Mouse (Mus musculus) small intestine, adult 2 months (tissue): Measurements from ENCODE around the gene Tssk6. TPM values are rescaled to one million over a fixed set of nuclear protein-coding genes. Genes with fewer than 3 reads are reported as not detected.

Experiments used
- H3K27ac ChIP-seq: fragments of 200-500 bp; 2 replicates; pipeline ENCODE4 v1.5.1; 2012; ENCODE audit warnings: low read depth, low read length, control low read depth, inconsistent platforms; ENCODE audit not compliant: insufficient read depth
- H3K27me3 ChIP-seq: fragments of 200-500 bp; 2 replicates; pipeline ENCODE4 v1.6.1; 2012; ENCODE audit warnings: mild to moderate bottlenecking, moderate library complexity, low read length, inconsistent platforms; ENCODE audit not compliant: control insufficient read depth, insufficient read depth
- H3K36me3 ChIP-seq: fragments of 200-500 bp; 2 replicates; pipeline ENCODE4 v1.6.1; 2012; ENCODE audit warnings: mild to moderate bottlenecking, low read length, control low read depth, inconsistent platforms; ENCODE audit not compliant: control insufficient read depth, insufficient read depth
- H3K4me1 ChIP-seq: fragments of 200-500 bp; 2 replicates; pipeline ENCODE4 v1.6.1; 2012; ENCODE audit warnings: low read length, inconsistent platforms, mixed read lengths; ENCODE audit not compliant: control insufficient read depth, insufficient read depth, insufficient read length
- H3K4me3 ChIP-seq: fragments of 200-500 bp; 2 replicates; pipeline ENCODE4 v1.5.1; 2012; ENCODE audit warnings: low read depth, mild to moderate bottlenecking, control low read depth, inconsistent platforms, low read length, moderate library complexity
- CTCF ChIP-seq: fragments of 200-500 bp; IDR thresholded peaks from 2 replicates; pipeline ENCODE4 v1.5.1; 2012; ENCODE audit warnings: low read depth, mild to moderate bottlenecking, control low read depth, inconsistent platforms, low read length, moderate library complexity, mixed read lengths; ENCODE audit not compliant: insufficient replicate concordance, insufficient read length; ENCODE audit errors: extremely low read depth
- POLR2A ChIP-seq: fragments of 200-500 bp; IDR thresholded peaks from 2 replicates; pipeline ENCODE4 v1.6.1; 2012; ENCODE audit warnings: low read depth, mild to moderate bottlenecking, control low read depth, inconsistent platforms, low read length, moderate library complexity
- WGBS: fragments of 180-500 bp; shearing (Covaris S2); methylation state at CpG from one replicate; pipeline ENCODE4 v1.1.7; 2018; 5-methylcytosine and 5-hydroxymethylcytosine counted together
- polyA plus RNA-seq: library from polyadenylated mRNA; depleted of rRNA; stranded (reverse); fragments of >200 nt; gene quantifications from 2 replicates; pipeline ENCODE4 v1.2.3, GENCODE M21; 2012

Tssk6 gene
- polyA plus RNA-seq, 1 experiment = 1.9 TPM

- Histone ChIP-seq H3K36me3 (no peaks in the 10 kb centered on the region), H3K4me1 (peaks cover 12% of the 10 kb centered on the region; the same call in 1 of the 2 replicates), H3K27ac (no peak within 1 kb of the TSS), H3K27me3 (peaks cover 64% of the 10 kb centered on the region), H3K4me3 (peak within 1 kb of the TSS; percentile 38)
- TF ChIP-seq CTCF = no peak
- no peak for TF ChIP-seq POLR2A
- 1% methylated on average over 59 of the region's 60 CpGs for WGBS
Observed at GRCm38 (mm10) chr8:69887289-69888243, 14.4 kb upstream of the Tssk6 start, which contains the start of gene Cilp2. Cilp2 (minus strand) TSS chr8:69887687.

- peaks cover 7% of the 10 kb centered on the region for H3K36me3 ChIP-seq
- 7% methylated on average over 24 of the region's 24 CpGs for WGBS
- no peak for TF ChIP-seq CTCF
- no peak for TF ChIP-seq POLR2A
- peaks cover 12% of the 10 kb centered on the region; the same call in 1 of the 2 replicates for H3K4me1 ChIP-seq
- H3K27me3 ChIP-seq = peaks cover 56% of the 10 kb centered on the region
- no peak overlapping the region for H3K27ac ChIP-seq
- peak overlapping the region; percentile 38 for H3K4me3 ChIP-seq
Observed at GRCm38 (mm10) chr8:69888244-69888866, 13.6 kb upstream of the Tssk6 start.

- Histone ChIP-seq H3K27ac (no peak overlapping the region), H3K27me3 (peaks cover 52% of the 10 kb centered on the region), H3K4me3 (peak overlapping the region; percentile 38; the same call in 1 of the 2 replicates), H3K4me1 (peaks cover 12% of the 10 kb centered on the region; the same call in 1 of the 2 replicates), H3K36me3 (peaks cover 12% of the 10 kb centered on the region)
- TF ChIP-seq POLR2A (no peak), CTCF (no peak)
- WGBS = 3% methylated on average over 32 of the region's 32 CpGs
Observed at GRCm38 (mm10) chr8:69888902-69889301, 13.1 kb upstream of the Tssk6 start.

- TF ChIP-seq CTCF (peak; percentile 43; the same call in 1 of the 2 replicates), POLR2A (no peak)
- Histone ChIP-seq H3K27ac (no peak overlapping the region), H3K4me1 (peaks cover 12% of the 10 kb centered on the region; the same call in 1 of the 2 replicates), H3K4me3 (no peak overlapping the region), H3K36me3 (peaks cover 19% of the 10 kb centered on the region), H3K27me3 (peaks cover 39% of the 10 kb centered on the region)
- whole genome bisulfite sequencing = 61% methylated on average over 19 of the region's 19 CpGs
Observed at GRCm38 (mm10) chr8:69890813-69891241, 11.2 kb upstream of the Tssk6 start.

- 0 out of 2 replicates have a peak, but pooled peaks cover 8% of the 10 kb centered on the region for H3K4me1 ChIP-seq
- peaks cover 10% of the 10 kb centered on the region for H3K27me3 ChIP-seq
- no peak for TF ChIP-seq POLR2A
- TF ChIP-seq CTCF = peak; percentile 43; the same call in 1 of the 2 replicates
- 60% methylated on average over 17 of the region's 17 CpGs for WGBS
- H3K36me3 ChIP-seq = peaks cover 24% of the 10 kb centered on the region
- no peak overlapping the region for H3K27ac ChIP-seq
- H3K4me3 ChIP-seq = no peak overlapping the region
Observed at GRCm38 (mm10) chr8:69893863-69894262, 8.1 kb upstream of the Tssk6 start.

- Histone ChIP-seq H3K36me3 (peaks cover 24% of the 10 kb centered on the region), H3K4me3 (no peak overlapping the region), H3K4me1 (peaks cover 4% of the 10 kb centered on the region; the same call in 1 of the 2 replicates), H3K27ac (no peak overlapping the region), H3K27me3 (no peaks in the 10 kb centered on the region)
- WGBS = 75% methylated on average over 6 of the region's 6 CpGs
- no peak for TF ChIP-seq POLR2A
- no peak for TF ChIP-seq CTCF
Observed at GRCm38 (mm10) chr8:69894836-69895332, 7.1 kb upstream of the Tssk6 start.
